Mouse (Mus musculus) olfactory bulb, adult 2 months (tissue): ENCODE data around the gene Clec16a. TPM values are rescaled to one million over a fixed set of nuclear protein-coding genes. Genes with fewer than 3 reads are reported as not detected.

ENCODE experiments used
- H3K27ac ChIP-seq: fragments of 200-500 bp; 2 replicates; pipeline ENCODE4 v1.5.1; 2012; ENCODE audit warnings: low read depth, low read length; ENCODE audit not compliant: insufficient read depth
- H3K4me1 ChIP-seq: fragments of 200-500 bp; 2 replicates; pipeline ENCODE4 v1.6.1; 2012; ENCODE audit warnings: low read length; ENCODE audit not compliant: control insufficient read depth, insufficient read depth
- H3K4me3 ChIP-seq: fragments of 200-500 bp; 2 replicates; pipeline ENCODE4 v1.5.1; 2012; ENCODE audit warnings: mild to moderate bottlenecking, low read depth, low read length, moderate library complexity; ENCODE audit not compliant: insufficient read depth
- CTCF ChIP-seq: fragments of 200-500 bp; IDR thresholded peaks from 2 replicates; pipeline ENCODE4 v1.5.1; 2012; ENCODE audit warnings: low read depth, mild to moderate bottlenecking, low read length, moderate library complexity; ENCODE audit not compliant: insufficient read depth
- POLR2A ChIP-seq: fragments of 200-500 bp; IDR thresholded peaks from 2 replicates; pipeline ENCODE4 v1.6.1; 2012; ENCODE audit warnings: mild to moderate bottlenecking, low read depth, low read length, moderate library complexity; ENCODE audit not compliant: insufficient read depth
- WGBS: fragments of 180-500 bp; shearing (Covaris S2); methylation state at CpG from one replicate; pipeline ENCODE4 v1.1.7; 2018; 5-methylcytosine and 5-hydroxymethylcytosine counted together
- polyA plus RNA-seq: library from polyadenylated mRNA; stranded (reverse); fragments of >200 nt; gene quantifications from 2 replicates; pipeline ENCODE4 v1.2.4, GENCODE M21; 2012; ENCODE audit warnings: low replicate concordance; ENCODE audit not compliant: missing spikeins, insufficient read depth, insufficient read length

Clec16a gene
- polyA plus RNA-seq, 1 experiment, result 285 TPM

DNA sequence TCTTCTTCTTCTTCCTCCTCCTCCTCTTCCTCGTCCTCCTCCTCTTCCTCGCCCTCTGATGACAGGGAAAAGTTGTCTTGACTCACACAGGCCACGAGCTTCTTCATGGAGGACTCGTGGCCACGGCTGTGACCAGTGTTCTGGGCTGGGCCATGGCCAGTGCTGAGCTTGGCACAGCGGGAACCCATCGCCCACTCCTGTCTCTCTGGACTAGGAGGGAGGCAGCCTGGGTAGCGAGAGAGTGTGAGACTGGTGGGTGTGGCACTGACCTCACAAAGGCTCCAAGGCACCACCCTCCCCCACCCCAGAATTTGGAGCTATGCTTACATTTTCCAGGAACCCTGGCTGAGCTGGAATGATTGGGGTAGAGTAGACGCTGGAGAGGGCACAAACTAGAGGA, 245.6 kb downstream of the Clec16a start, which contains the start of gene Prm3:
Gene Prm3 (minus strand): TSS at position 213 of the 400 bp plus-strand sequence.
- H3K4me3 ChIP-seq, result no peak within 1 kb of the TSS
- WGBS, result 80% methylated on average over 9 of the region's 9 CpGs

More for the DNA sequence above, 245.6 kb downstream of the Clec16a start, which contains the start of gene Prm3:
- Histone ChIP-seq H3K27ac (no peak within 1 kb of the TSS), H3K4me1 (peaks cover 6% of the 10 kb centered on the region)
- TF ChIP-seq CTCF (no peak), POLR2A (no peak)

Other genes with a start within 250 kb of the Clec16a start
- gene Emp2, start 231.4 kb upstream of the Clec16a start, polyA plus RNA-seq, result not detected in 2 replicates
- gene Tekt5, start 149.8 kb upstream of the Clec16a start, polyA plus RNA-seq, result not detected in 2 replicates
- not detected in 2 replicates for gene Nubp1, start 133.4 kb upstream of the Clec16a start, polyA plus RNA-seq
- gene Tvp23a, start 98.0 kb upstream of the Clec16a start, polyA plus RNA-seq, result not detected in 2 replicates
- not detected in 2 replicates for gene Ciita, start 65.3 kb upstream of the Clec16a start, polyA plus RNA-seq
- gene Dexi, start 2.3 kb upstream of the Clec16a start, polyA plus RNA-seq, result not detected in 2 replicates
- gene Socs1, start 240.2 kb downstream of the Clec16a start, polyA plus RNA-seq, result not detected in 2 replicates
- gene Tnp2, start 243.3 kb downstream of the Clec16a start, polyA plus RNA-seq, result not detected in 2 replicates
- not detected in 2 replicates for gene Prm3, start 245.6 kb downstream of the Clec16a start, polyA plus RNA-seq